Mouse (Mus musculus): ENCODE results near the gene Mllt6.
"Not testable (repeated sequence)": the region's sequence is repeated elsewhere in the genome, so short reads cannot be mapped to it uniquely, and the experiment has no call there.

The Mllt6 gene

DNA sequence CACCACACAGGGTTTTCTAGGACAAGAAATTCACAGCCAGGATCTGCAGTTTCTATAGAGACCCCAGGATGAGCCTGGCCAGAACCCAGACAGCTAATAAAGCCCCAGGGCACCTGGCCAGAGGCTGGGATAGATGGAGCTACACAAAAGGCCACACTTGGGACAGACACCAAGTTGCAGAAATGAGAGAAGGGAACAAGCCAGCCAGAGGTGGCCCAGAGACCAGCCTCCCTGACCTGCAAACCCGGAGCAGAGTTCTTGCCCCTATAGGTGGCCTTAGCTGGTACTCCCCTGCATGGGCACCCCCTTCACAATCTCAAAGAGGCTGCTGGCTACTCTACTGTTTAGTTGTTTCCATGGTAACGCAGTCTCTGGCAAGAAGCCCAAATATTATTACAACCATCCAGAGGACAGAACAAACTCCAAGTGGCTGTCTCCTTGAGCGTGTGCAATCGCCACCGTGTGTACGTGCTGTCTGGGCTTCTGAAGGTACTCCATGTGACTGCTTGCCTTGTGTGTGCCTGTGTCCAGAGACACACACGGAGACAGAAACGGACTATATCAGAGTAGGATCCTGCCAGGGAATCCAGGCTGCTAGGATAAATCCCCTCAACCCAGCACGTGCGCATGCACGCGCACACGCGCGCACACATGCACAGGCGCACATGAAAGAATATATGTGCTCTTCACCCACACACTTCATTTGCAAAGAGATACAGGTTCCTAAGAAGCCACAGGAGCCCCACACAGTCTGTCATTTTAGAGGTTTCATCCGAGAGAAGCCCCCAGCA lies 31.9 kb downstream of the Mllt6 start:
- peak in 1 of 2 experiments; percentile 85 for DNase-seq (ENCODE audit: inconsistent age in 2 of 2, low spot score in 1 of 2)

DNA sequence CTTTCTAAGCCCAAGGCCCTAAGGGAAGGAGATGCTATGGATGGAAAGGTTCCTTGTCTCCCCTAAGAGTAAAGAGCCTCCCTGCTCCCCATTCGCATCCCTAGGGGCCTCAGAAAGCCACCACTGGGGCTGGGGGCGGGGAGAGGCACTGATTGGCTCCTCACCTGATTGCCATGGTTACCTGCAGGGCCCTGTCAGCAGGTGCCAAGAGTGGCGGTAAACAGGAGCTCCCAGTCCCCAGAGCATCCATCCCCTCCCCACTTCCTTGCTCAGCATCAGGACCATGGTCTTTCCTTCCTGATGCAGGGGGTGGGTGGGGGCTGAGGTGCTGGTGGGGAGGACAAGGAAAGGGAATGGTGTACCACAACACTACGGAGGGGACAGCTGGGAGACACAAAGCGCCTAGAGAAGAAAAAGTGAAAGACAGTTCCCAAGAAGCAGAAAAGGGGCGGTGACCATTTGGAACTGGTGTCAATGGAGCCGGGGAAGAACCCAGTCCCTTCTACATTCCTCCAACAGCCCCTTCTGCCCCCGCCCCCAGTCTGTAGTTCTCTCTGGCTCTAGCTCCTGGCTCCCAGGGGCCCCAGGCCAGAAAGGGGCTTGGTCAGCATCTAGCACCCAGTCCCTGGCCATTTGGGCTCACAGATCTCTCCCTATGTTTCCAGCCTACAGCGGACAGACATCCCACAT lies 32.6 kb downstream of the Mllt6 start:
- no peak for DNase-seq (ENCODE audit: inconsistent age in 2 of 2, low spot score in 1 of 2)

GRCm38 (mm10) chr11:97696669-97697068 lies 33.5 kb downstream of the Mllt6 start:
- no peak for DNase-seq (ENCODE audit: inconsistent age in 2 of 2, low spot score in 1 of 2)

GRCm38 (mm10) chr11:97697199-97697890 lies 34.1 kb downstream of the Mllt6 start:
- DNase-seq (ENCODE audit: inconsistent age in 2 of 2, low spot score in 1 of 2) = no peak

DNA sequence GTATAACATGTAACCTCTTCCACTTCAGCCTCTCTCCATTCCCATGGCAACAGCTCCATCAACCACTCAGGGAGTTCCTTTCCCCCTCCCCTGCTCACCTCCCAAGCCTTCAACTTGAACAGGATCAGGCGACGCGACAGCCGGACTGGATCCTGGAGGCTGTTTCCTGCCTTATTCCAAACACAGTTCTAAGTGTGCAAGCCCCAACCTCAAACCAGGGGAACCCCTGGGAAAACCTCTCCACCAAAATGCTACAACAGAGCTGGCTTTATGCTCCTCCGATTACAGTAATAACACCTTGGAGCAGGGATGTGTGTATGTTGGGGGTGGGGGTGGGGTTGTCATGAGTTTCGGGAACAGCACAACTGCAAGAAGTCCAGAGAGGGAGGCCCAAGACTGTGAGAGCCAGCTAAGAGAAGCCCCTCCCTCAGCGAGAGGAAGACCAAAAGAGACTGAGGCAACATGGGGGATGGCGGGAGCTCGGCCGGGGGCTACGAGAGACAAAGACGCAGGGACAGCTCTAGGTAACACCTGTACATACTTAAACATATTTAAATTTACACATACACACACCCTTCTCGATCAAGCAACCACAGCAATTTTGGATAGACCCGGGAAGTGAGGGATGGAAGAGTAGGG lies 34.8 kb downstream of the Mllt6 start:
- DNase-seq (ENCODE audit: inconsistent age in 2 of 2, low spot score in 1 of 2) = no peak

DNA sequence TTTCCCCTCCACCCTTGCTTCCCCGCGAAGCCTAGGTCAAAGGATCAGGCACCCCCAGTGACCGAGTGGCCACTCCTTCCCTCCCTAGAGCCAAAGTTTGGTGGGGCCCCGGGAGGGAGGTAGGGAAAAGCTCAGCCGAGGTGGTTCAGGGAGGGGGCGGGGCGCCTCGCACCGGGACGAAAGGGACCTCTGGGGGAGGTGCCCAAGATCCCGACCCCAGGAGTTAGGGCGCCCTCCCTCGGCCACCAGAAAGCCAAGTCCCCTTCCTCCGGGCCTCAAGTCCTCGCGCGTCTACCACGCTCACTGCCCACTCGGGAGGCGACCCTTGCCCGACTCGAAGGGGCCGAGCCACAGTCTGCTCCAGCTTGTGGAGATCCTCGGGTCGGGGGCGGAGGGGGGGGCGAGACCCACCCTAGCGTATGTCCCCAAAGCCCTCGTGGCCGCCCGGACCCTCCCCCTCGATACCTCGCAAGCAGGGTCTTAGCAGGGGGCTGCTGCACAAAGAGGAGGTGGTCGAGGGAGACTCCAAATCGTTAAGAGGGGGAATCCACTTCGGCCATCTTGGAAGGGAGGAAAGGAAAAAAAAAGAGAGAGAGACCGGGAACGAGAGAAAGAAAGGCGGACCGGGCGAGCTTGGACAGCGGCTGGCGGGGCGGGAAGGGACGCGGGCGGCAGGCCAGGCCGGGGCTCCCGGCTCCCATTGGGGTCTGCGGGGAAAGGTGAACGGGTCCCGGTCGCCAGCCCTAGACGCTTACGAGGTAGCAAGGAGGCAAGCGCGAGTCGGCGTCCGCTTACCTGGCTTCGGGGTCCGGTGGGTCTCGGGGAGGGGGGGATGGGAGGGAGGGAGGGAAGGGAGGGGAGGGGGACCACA lies 35.8 kb downstream of the Mllt6 start:
- peak; percentile 87 to 93 for DNase-seq (ENCODE audit: inconsistent age in 2 of 2, low spot score in 1 of 2)

GRCm38 (mm10) chr11:97699626-97700002 lies 36.4 kb downstream of the Mllt6 start:
- DNase-seq (ENCODE audit: inconsistent age in 2 of 2, low spot score in 1 of 2) = peak in 1 of 2 experiments; percentile 87

DNA sequence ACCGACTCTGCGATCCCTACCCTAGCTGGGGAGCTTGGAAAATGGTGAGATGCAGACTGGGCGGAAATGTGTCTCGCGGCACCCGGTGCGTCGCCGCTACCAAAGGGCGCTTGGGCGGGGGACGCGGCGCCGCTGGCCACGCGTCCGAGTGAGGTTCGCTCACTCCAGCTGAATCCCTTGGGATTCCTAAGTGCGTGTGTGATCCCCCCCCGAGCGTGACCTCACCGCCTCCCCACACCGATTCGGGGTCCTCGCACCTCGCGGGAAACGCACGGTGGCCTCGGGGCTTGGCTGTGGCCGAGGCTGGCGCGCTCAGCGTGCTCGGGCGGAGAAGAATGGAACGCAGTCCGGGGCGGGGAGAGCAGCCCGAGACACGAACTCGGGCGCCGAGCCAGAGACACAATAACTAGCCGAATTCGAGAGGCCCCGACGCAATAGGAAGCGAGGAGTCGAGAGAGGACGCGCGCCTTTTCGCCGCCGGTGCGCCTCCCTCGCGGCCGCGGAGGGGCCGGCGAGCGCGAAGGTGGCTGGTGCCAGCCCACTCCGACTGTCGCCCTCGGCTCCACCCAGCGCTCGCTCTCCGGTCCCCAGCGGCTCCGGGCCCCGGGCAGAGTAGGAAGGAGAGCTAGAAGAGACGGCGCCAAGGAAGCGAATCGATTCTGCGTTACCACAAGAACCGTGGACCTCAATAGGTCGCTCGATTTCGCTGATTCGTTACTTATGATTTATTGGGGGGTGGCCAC lies 37.0 kb downstream of the Mllt6 start, which contains the start of gene Pcgf2:
Gene Pcgf2, minus strand, starts transcription at position 495 of the 743 bp plus-strand sequence.
- DNase-seq (ENCODE audit: inconsistent age in 2 of 2, low spot score in 1 of 2) = peak; percentile 87 to 94

DNA sequence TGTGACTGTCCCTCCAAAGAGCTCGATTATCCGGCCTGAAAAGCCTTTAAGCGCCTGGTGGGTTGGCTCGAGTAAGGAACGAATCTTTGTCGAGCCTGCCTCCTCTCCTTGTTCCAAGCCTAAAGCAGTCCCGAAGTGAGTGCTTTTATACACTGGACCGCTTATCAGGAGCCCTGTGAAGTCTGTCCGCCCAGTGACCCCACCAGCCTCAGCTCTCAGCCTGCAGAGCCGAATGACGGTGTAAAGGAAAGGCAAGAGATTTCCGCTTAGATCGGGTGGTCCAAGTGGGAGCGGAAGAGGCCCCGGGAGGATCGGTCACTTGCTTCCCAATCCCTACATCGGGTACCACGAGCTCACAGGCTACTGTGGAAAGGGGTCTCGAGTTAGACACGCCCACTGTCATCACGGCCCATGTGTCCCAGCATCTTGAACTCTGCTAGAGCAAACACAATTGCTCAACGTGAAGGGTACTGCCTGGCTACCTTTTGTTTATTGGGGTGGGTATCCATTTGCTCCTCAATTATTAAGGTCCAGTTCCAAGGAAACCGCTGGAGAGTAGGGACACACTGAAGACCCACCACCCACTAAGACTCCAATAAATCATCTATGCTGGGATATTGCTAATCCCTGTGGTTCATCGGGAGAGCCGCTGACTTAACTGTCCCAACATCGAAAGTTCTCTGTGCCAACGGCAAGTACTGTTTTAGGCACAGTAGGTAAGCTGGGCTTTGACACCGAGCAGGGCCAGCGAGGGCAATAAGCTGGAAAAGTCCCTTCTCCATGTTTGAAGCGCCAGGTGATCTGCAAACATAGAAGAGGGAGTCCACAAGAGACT lies 37.7 kb downstream of the Mllt6 start:
- peak in 1 of 2 experiments; percentile 55 for DNase-seq (ENCODE audit: inconsistent age in 2 of 2, low spot score in 1 of 2)

- DNase-seq (ENCODE audit: inconsistent age in 2 of 2, low spot score in 1 of 2) = no peak
Measured at GRCm38 (mm10) chr11:97701581-97702392, 38.6 kb downstream of the Mllt6 start.

GRCm38 (mm10) chr11:97702393-97702745 lies 39.2 kb downstream of the Mllt6 start:
- DNase-seq (ENCODE audit: inconsistent age in 2 of 2, low spot score in 1 of 2) = peak; percentile 91 to 98

DNA sequence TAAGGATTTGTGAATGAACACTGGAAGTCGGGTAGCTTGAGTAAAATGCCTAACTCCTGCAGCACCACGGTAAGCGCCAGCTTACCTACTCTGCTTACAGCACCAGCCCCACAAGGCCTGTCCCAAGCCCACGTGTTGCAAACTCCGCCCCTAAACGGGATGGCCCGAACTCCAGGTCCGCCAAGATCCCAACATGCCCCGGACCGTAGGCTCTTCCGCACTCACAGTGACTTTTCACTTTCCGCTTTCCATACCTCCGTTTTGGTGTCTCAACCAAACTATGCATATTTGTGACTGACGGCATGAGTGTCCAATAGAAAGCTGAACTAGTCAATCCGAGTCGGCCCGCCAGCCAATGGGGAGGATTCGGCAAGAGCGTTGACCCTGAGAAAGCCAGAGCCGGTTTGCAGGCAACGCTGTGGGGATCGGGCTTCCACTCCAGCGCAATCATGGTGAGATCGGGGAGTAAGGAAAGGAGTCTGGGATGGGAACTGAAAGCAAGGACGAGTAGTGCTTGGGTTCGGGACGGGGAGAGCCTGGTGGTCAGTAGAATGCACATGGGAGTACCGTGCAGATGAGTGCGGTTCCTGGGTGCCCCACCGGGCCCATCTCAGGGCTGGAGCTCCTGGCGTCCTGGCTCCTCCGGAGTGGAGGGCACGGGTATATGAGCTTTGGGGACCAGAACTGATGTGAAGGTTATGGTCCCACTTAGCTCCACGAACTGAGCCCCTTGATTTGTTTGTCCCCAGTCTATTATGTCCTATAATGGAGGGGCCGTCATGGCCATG lies 40.0 kb downstream of the Mllt6 start, which contains the start of gene Psmb3:
Gene Psmb3, plus strand, starts transcription at position 361 of the 788 bp plus-strand sequence.
- peak; percentile 98 to 100 for DNase-seq (ENCODE audit: inconsistent age in 2 of 2, low spot score in 1 of 2)

GRCm38 (mm10) chr11:97710067-97710466 lies 46.9 kb downstream of the Mllt6 start:
- not testable (repeated sequence) for DNase-seq (ENCODE audit: inconsistent age in 2 of 2, low spot score in 1 of 2)

- DNase-seq (ENCODE audit: inconsistent age in 2 of 2, low spot score in 1 of 2) = peak in 1 of 2 experiments; percentile 26
Measured at GRCm38 (mm10) chr11:97711200-97711900, 48.1 kb downstream of the Mllt6 start.

- DNase-seq (ENCODE audit: inconsistent age in 2 of 2, low spot score in 1 of 2) = no peak
Measured at GRCm38 (mm10) chr11:97712286-97712685, 49.1 kb downstream of the Mllt6 start.

GRCm38 (mm10) chr11:97713896-97714295 lies 50.7 kb downstream of the Mllt6 start:
- peak; percentile 71 to 86 for DNase-seq (ENCODE audit: inconsistent age in 2 of 2, low spot score in 1 of 2)

All from adrenal gland, adult (tissue).